Mouse (Mus musculus) limb, embryonic 13.5 days (tissue): ENCODE results near the gene Dync1i1. TPM values are rescaled to one million over a fixed set of nuclear protein-coding genes. Genes with fewer than 3 reads are reported as not detected.
A peak's percentile ranks its signal among the peaks of the same experiment; 100 is the strongest.

Experiments used
- ATAC-seq: fragments of 200-750 bp; cut with Nextera tagmentation; 2 replicates; pipeline ENCODE4 v1.8.0; 2017; ENCODE audit warnings: low read depth, moderate number of reproducible peaks, moderate TSS enrichment; ENCODE audit not compliant: low FRiP score
- H3K27ac ChIP-seq: fragments of 300-500 bp; sonication (generic); 2 replicates; pipeline ENCODE4 v1.5.1; 2015; ENCODE audit warnings: inconsistent platforms, mild to moderate bottlenecking, moderate library complexity
- H3K27me3 ChIP-seq: fragments of 300-500 bp; sonication (generic); 2 replicates; pipeline ENCODE4 v1.6.1; 2015; ENCODE audit warnings: mild to moderate bottlenecking, inconsistent platforms
- H3K36me3 ChIP-seq: fragments of 300-500 bp; sonication (generic); 2 replicates; pipeline ENCODE4 v1.6.1; 2015; ENCODE audit warnings: inconsistent platforms, mild to moderate bottlenecking, moderate library complexity
- H3K4me1 ChIP-seq: fragments of 300-500 bp; sonication (generic); 2 replicates; pipeline ENCODE4 v1.6.1; 2015; ENCODE audit warnings: inconsistent platforms
- H3K4me2 ChIP-seq: fragments of 300-500 bp; sonication (generic); replicated peaks from 2 replicates; pipeline ENCODE4 v1.6.1; 2015; ENCODE audit warnings: inconsistent platforms, mild to moderate bottlenecking, moderate library complexity
- H3K4me3 ChIP-seq: fragments of 300-500 bp; sonication (generic); 2 replicates; pipeline ENCODE4 v1.5.1; 2015; ENCODE audit warnings: moderate library complexity, mild to moderate bottlenecking, inconsistent platforms
- H3K9ac ChIP-seq: fragments of 300-500 bp; sonication (generic); 2 replicates; pipeline ENCODE4 v1.6.1; 2015; ENCODE audit warnings: mild to moderate bottlenecking, inconsistent platforms
- H3K9me3 ChIP-seq: fragments of 300-500 bp; sonication (generic); 2 replicates; pipeline ENCODE4 v1.6.1; 2016; ENCODE audit warnings: inconsistent platforms
- WGBS: fragments of 180-500 bp; shearing (Covaris S2); methylation state at CpG from one replicate; pipeline ENCODE4 v1.1.7; 2015; 5-methylcytosine and 5-hydroxymethylcytosine counted together
- polyA plus RNA-seq: library from polyadenylated mRNA; unstranded; fragments of >200 nt; fragmentation: Nextera tagmentation; extraction: Ambion mirVana; gene quantifications from 2 replicates; pipeline ENCODE4 v1.2.1, GENCODE M21; 2015

Gene Dync1i1
- polyA plus RNA-seq, 1 experiment from 2014 or later: 9.3 TPM

- Histone ChIP-seq H3K4me3 (no peak overlapping the region), H3K27me3 (no peaks in the 10 kb centered on the region), H3K9me3 (no peaks in the 10 kb centered on the region), H3K4me2 (no peak overlapping the region), H3K9ac (no peak overlapping the region), H3K4me1 (peaks cover 13% of the 10 kb centered on the region), H3K36me3 (no peaks in the 10 kb centered on the region), H3K27ac (no peak overlapping the region)
- no peak for ATAC-seq
- 89% methylated on average over 4 of the region's 4 CpGs for WGBS
Measured at GRCm38 (mm10) chr6:5867221-5867620, 141.8 kb downstream of the Dync1i1 start.

GRCm38 (mm10) chr6:5871060-5871459 lies 145.6 kb downstream of the Dync1i1 start:
- H3K27me3 ChIP-seq: no peaks in the 10 kb centered on the region
- no peak overlapping the region for H3K27ac ChIP-seq
- WGBS: 62% methylated on average over 5 of the region's 5 CpGs
- H3K4me1 ChIP-seq: peaks cover 18% of the 10 kb centered on the region
- H3K9ac ChIP-seq: no peak overlapping the region
- H3K36me3 ChIP-seq: no peaks in the 10 kb centered on the region
- no peaks in the 10 kb centered on the region for H3K9me3 ChIP-seq
- no peak overlapping the region for H3K4me2 ChIP-seq
- ATAC-seq: peak; percentile 26; the same call in 1 of the 2 replicates
- no peak overlapping the region for H3K4me3 ChIP-seq

- Histone ChIP-seq H3K4me2 (no peak overlapping the region), H3K27me3 (no peaks in the 10 kb centered on the region), H3K9ac (no peak overlapping the region), H3K4me3 (no peak overlapping the region), H3K4me1 (peaks cover 18% of the 10 kb centered on the region), H3K9me3 (no peaks in the 10 kb centered on the region), H3K36me3 (no peaks in the 10 kb centered on the region), H3K27ac (peak overlapping the region; percentile 39; the same call in 1 of the 2 replicates)
- 65% methylated on average over 15 of the region's 15 CpGs for WGBS
- ATAC-seq: peak; percentile 82
Measured at GRCm38 (mm10) chr6:5871581-5872298, 146.3 kb downstream of the Dync1i1 start.

GRCm38 (mm10) chr6:5889341-5889740 lies 163.9 kb downstream of the Dync1i1 start:
- H3K27me3 ChIP-seq: no peaks in the 10 kb centered on the region

GRCm38 (mm10) chr6:5911295-5911694 lies 185.9 kb downstream of the Dync1i1 start:
- H3K9me3 ChIP-seq: no peaks in the 10 kb centered on the region
- H3K4me1 ChIP-seq: peaks cover 7% of the 10 kb centered on the region
- H3K9ac ChIP-seq: no peak overlapping the region
- no peak overlapping the region for H3K4me3 ChIP-seq
- no peak for ATAC-seq
- 79% methylated on average over 7 of the region's 7 CpGs for WGBS
- no peaks in the 10 kb centered on the region for H3K36me3 ChIP-seq
- H3K27me3 ChIP-seq: no peaks in the 10 kb centered on the region
- no peak overlapping the region for H3K4me2 ChIP-seq
- H3K27ac ChIP-seq: no peak overlapping the region

More at GRCm38 (mm10) chr6:5889341-5889740, 163.9 kb downstream of the Dync1i1 start:
- WGBS: 89% methylated on average over 6 of the region's 6 CpGs
- Histone ChIP-seq H3K4me1 (no peaks in the 10 kb centered on the region), H3K36me3 (no peaks in the 10 kb centered on the region), H3K27ac (no peak overlapping the region), H3K4me2 (no peak overlapping the region), H3K9ac (no peak overlapping the region), H3K4me3 (no peak overlapping the region), H3K9me3 (no peaks in the 10 kb centered on the region)
- ATAC-seq: no peak

- Histone ChIP-seq H3K4me3 (no peak overlapping the region), H3K4me2 (no peak overlapping the region), H3K4me1 (no peaks in the 10 kb centered on the region), H3K9ac (no peak overlapping the region), H3K27me3 (no peaks in the 10 kb centered on the region), H3K36me3 (no peaks in the 10 kb centered on the region), H3K27ac (no peak overlapping the region), H3K9me3 (no peaks in the 10 kb centered on the region)
- no peak for ATAC-seq
- WGBS: 85% methylated on average over 2 of the region's 2 CpGs
Measured at GRCm38 (mm10) chr6:5915028-5915427, 189.6 kb downstream of the Dync1i1 start.

- H3K9me3 ChIP-seq: no peaks in the 10 kb centered on the region
- no peak overlapping the region for H3K9ac ChIP-seq
- no peak overlapping the region for H3K4me2 ChIP-seq
- no peaks in the 10 kb centered on the region for H3K27me3 ChIP-seq
- ATAC-seq: no peak
- no peak overlapping the region for H3K4me3 ChIP-seq
- H3K27ac ChIP-seq: no peak overlapping the region
- WGBS: 27% methylated on average over 4 of the region's 4 CpGs
- no peaks in the 10 kb centered on the region for H3K4me1 ChIP-seq
- H3K36me3 ChIP-seq: no peaks in the 10 kb centered on the region
Measured at GRCm38 (mm10) chr6:5920670-5921069, 195.2 kb downstream of the Dync1i1 start.

GRCm38 (mm10) chr6:5922676-5923075 lies 197.2 kb downstream of the Dync1i1 start:
- WGBS: 78% methylated on average over 1 of the region's 1 CpGs
- no peak for ATAC-seq

GRCm38 (mm10) chr6:5923148-5923547 lies 197.7 kb downstream of the Dync1i1 start:
- no peaks in the 10 kb centered on the region for H3K27me3 ChIP-seq
- H3K9ac ChIP-seq: no peak overlapping the region
- H3K4me2 ChIP-seq: no peak overlapping the region
- 91% methylated on average over 7 of the region's 7 CpGs for WGBS
- no peaks in the 10 kb centered on the region for H3K9me3 ChIP-seq
- H3K27ac ChIP-seq: no peak overlapping the region
- no peaks in the 10 kb centered on the region for H3K36me3 ChIP-seq
- no peak overlapping the region for H3K4me3 ChIP-seq
- no peak for ATAC-seq
- H3K4me1 ChIP-seq: no peaks in the 10 kb centered on the region

More at GRCm38 (mm10) chr6:5922676-5923075, 197.2 kb downstream of the Dync1i1 start:
- no peaks in the 10 kb centered on the region for H3K27me3 ChIP-seq
- no peaks in the 10 kb centered on the region for H3K36me3 ChIP-seq
- H3K4me2 ChIP-seq: no peak overlapping the region
- no peaks in the 10 kb centered on the region for H3K9me3 ChIP-seq
- no peak overlapping the region for H3K4me3 ChIP-seq
- no peak overlapping the region for H3K9ac ChIP-seq
- no peaks in the 10 kb centered on the region for H3K4me1 ChIP-seq
- H3K27ac ChIP-seq: no peak overlapping the region

GRCm38 (mm10) chr6:5930140-5930539 lies 204.7 kb downstream of the Dync1i1 start:
- Histone ChIP-seq H3K36me3 (no peaks in the 10 kb centered on the region), H3K4me2 (no peak overlapping the region), H3K4me3 (no peak overlapping the region), H3K27me3 (no peaks in the 10 kb centered on the region), H3K9ac (no peak overlapping the region), H3K27ac (no peak overlapping the region), H3K9me3 (no peaks in the 10 kb centered on the region), H3K4me1 (peaks cover 12% of the 10 kb centered on the region)
- WGBS: 79% methylated on average over 8 of the region's 8 CpGs
- no peak for ATAC-seq

- no peak overlapping the region for H3K4me3 ChIP-seq
- H3K27me3 ChIP-seq: no peaks in the 10 kb centered on the region
- no peaks in the 10 kb centered on the region for H3K9me3 ChIP-seq
- no peak overlapping the region for H3K4me2 ChIP-seq
- no peak overlapping the region for H3K9ac ChIP-seq
- ATAC-seq: no peak
- H3K4me1 ChIP-seq: peaks cover 14% of the 10 kb centered on the region
- H3K27ac ChIP-seq: peak overlapping the region; percentile 33; the same call in 1 of the 2 replicates
- no peaks in the 10 kb centered on the region for H3K36me3 ChIP-seq
- 66% methylated on average over 8 of the region's 8 CpGs for WGBS
Measured at GRCm38 (mm10) chr6:5935587-5936353, 210.3 kb downstream of the Dync1i1 start.

GRCm38 (mm10) chr6:5949812-5950392 lies 224.5 kb downstream of the Dync1i1 start:
- ATAC-seq: no peak
- no peak overlapping the region for H3K4me2 ChIP-seq
- no peak overlapping the region for H3K27ac ChIP-seq
- no peak overlapping the region for H3K4me3 ChIP-seq
- no peak overlapping the region for H3K9ac ChIP-seq
- no peaks in the 10 kb centered on the region for H3K4me1 ChIP-seq
- WGBS: 33% methylated on average over 9 of the region's 9 CpGs
- H3K9me3 ChIP-seq: no peaks in the 10 kb centered on the region
- H3K36me3 ChIP-seq: no peaks in the 10 kb centered on the region
- H3K27me3 ChIP-seq: no peaks in the 10 kb centered on the region
